Comparison of ENCODE assay signal across 24 mouse cellular contexts in genomic region chr5:36595115-36595514, GRCm38 (mm10). TPM values are rescaled to one million over a fixed set of nuclear protein-coding genes. Genes with fewer than 3 reads are reported as not detected.
DNase-seq lines count a peak whose midpoint lies in the region; ATAC-seq and TF ChIP-seq lines count a peak whose summit lies in the region.
"Had no signal": no experiment of that assay in that cellular context is flagged by ENCODE, and none has a peak within 500 bp of the region (broad histone marks: within the 10 kb centered on the region; RNA-seq: fewer than 3 reads in every experiment).

No protein-coding gene starts in this region.

- H3K27ac ChIP-seq in forebrain, postnatal 0 days (ENCODE audit: low read depth, low read length), result no peak overlapping the region
- no peak overlapping the region for H3K27ac ChIP-seq in forebrain, embryonic 12.5 days
- H3K27ac ChIP-seq in liver, embryonic 11.5 days (ENCODE audit: low read depth, low read length), result no peak overlapping the region
- H3K27ac ChIP-seq in liver, embryonic 12.5 days, result no peak overlapping the region
- peak overlapping the region; percentile 7; the same call in 1 of the 2 replicates for H3K27ac ChIP-seq in bone marrow macrophage, adult 2 months (ENCODE audit: insufficient read depth, low read depth, low read length)
- no peak overlapping the region for H3K27ac ChIP-seq in stomach, postnatal 0 days (replicated peaks)
- H3K27ac ChIP-seq: embryonic facial prominence, embryonic 10.5 days; heart, embryonic 15.5 days; hindbrain, postnatal 0 days; limb, embryonic 13.5 days; midbrain, embryonic 12.5 days; neural tube, embryonic 12.5 days had no signal

- H3K4me1 ChIP-seq in forebrain, postnatal 0 days (ENCODE audit: insufficient read depth), result no peaks in the 10 kb centered on the region
- no peaks in the 10 kb centered on the region for H3K4me1 ChIP-seq in forebrain, embryonic 12.5 days
- peaks cover 14% of the 10 kb centered on the region for H3K4me1 ChIP-seq in liver, embryonic 11.5 days (replicated peaks; ENCODE audit: control insufficient read depth, insufficient read depth, low read length)
- H3K4me1 ChIP-seq in liver, embryonic 12.5 days, result peaks cover 29% of the 10 kb centered on the region
- peaks cover 26% of the 10 kb centered on the region for H3K4me1 ChIP-seq in bone marrow macrophage, adult 2 months (ENCODE audit: control insufficient read depth, insufficient read depth, low read length)
- no peaks in the 10 kb centered on the region for H3K4me1 ChIP-seq in stomach, postnatal 0 days (replicated peaks; ENCODE audit: control insufficient read depth, insufficient read depth)
- H3K4me1 ChIP-seq: heart, embryonic 15.5 days; midbrain, embryonic 12.5 days; neural tube, embryonic 12.5 days had no signal

- no peaks in the 10 kb centered on the region for H3K9me3 ChIP-seq in forebrain, postnatal 0 days (ENCODE audit: low read length)
- no peaks in the 10 kb centered on the region for H3K9me3 ChIP-seq in forebrain, embryonic 12.5 days
- H3K9me3 ChIP-seq in liver, embryonic 11.5 days (ENCODE audit: control insufficient read depth, low read length), result no peaks in the 10 kb centered on the region
- H3K9me3 ChIP-seq in liver, embryonic 12.5 days (replicated peaks), result no peaks in the 10 kb centered on the region
- no peaks in the 10 kb centered on the region for H3K9me3 ChIP-seq in stomach, postnatal 0 days (ENCODE audit: control insufficient read depth, low read length)
- H3K9me3 ChIP-seq: embryonic facial prominence, embryonic 10.5 days; heart, embryonic 15.5 days; limb, embryonic 13.5 days; midbrain, embryonic 12.5 days; neural tube, embryonic 12.5 days had no signal

- TF ChIP-seq CTCF in forebrain, postnatal 0 days (IDR thresholded peaks at IDR 0.05; ENCODE audit: low read depth), result peak; percentile 20; the same call in 1 of the 2 replicates
- 0 out of 2 replicates have a peak, but pooled peaks have one; percentile 8 for TF ChIP-seq CTCF in bone marrow macrophage, adult 2 months (IDR thresholded peaks at IDR 0.05; ENCODE audit: low read depth, low read length)
- peak; percentile 45 for TF ChIP-seq CTCF in stomach, postnatal 0 days (IDR thresholded peaks at IDR 0.05; ENCODE audit: low read depth)

- no peak for DNase-seq in forebrain, postnatal 0 days
- no peak for DNase-seq in liver, embryonic 11.5 days (ENCODE audit: low spot score)
- no peak for DNase-seq in stomach, postnatal 0 days (ENCODE audit: low spot score)
- DNase-seq in thymus, postnatal 4 days, result no peak
- no peak for DNase-seq in thymus, adult 18-20 months
- DNase-seq: adrenal gland, postnatal 14 days; cerebellum, adult 11-12 months; cerebellum, postnatal 14 days; gastrocnemius, postnatal 36 days; kidney, adult 18-20 months; kidney, postnatal 10 days; lung, adult 2 months; lung, postnatal 36 days; right cerebral cortex, adult 18-20 months; thymus, postnatal 25 days had no signal

- H3K27me3 ChIP-seq in forebrain, postnatal 0 days (ENCODE audit: insufficient read depth, low read length), result no peaks in the 10 kb centered on the region
- H3K27me3 ChIP-seq in forebrain, embryonic 12.5 days, result 0 out of 2 replicates have a peak, but pooled peaks cover 3% of the 10 kb centered on the region
- H3K27me3 ChIP-seq in liver, embryonic 11.5 days (replicated peaks; ENCODE audit: control insufficient read depth, insufficient read depth, low read length), result no peaks in the 10 kb centered on the region
- H3K27me3 ChIP-seq in liver, embryonic 12.5 days (replicated peaks), result peaks cover 13% of the 10 kb centered on the region; the same call in 1 of the 2 replicates
- H3K27me3 ChIP-seq in stomach, postnatal 0 days (ENCODE audit: control insufficient read depth, insufficient read depth, low read length), result no peaks in the 10 kb centered on the region
- H3K27me3 ChIP-seq: heart, embryonic 15.5 days; limb, embryonic 13.5 days; midbrain, embryonic 12.5 days; neural tube, embryonic 12.5 days had no signal

- H3K36me3 ChIP-seq in forebrain, postnatal 0 days (ENCODE audit: insufficient read depth), result peaks cover 19% of the 10 kb centered on the region
- H3K36me3 ChIP-seq in forebrain, embryonic 12.5 days (replicated peaks), result peaks cover 14% of the 10 kb centered on the region
- H3K36me3 ChIP-seq in liver, embryonic 11.5 days (ENCODE audit: control insufficient read depth, insufficient read depth, low read length), result no peaks in the 10 kb centered on the region
- peaks cover 17% of the 10 kb centered on the region for H3K36me3 ChIP-seq in liver, embryonic 12.5 days
- H3K36me3 ChIP-seq in stomach, postnatal 0 days (ENCODE audit: control insufficient read depth, insufficient read depth, low read length), result no peaks in the 10 kb centered on the region

- no peak overlapping the region for H3K9ac ChIP-seq in forebrain, postnatal 0 days
- no peak overlapping the region for H3K9ac ChIP-seq in forebrain, embryonic 12.5 days
- no peak overlapping the region for H3K9ac ChIP-seq in liver, embryonic 11.5 days (ENCODE audit: low read depth, low read length)
- no peak overlapping the region for H3K9ac ChIP-seq in liver, embryonic 12.5 days
- H3K9ac ChIP-seq in stomach, postnatal 0 days (ENCODE audit: low read length), result no peak overlapping the region
- H3K9ac ChIP-seq: heart, embryonic 15.5 days; limb, embryonic 13.5 days; midbrain, embryonic 12.5 days; neural tube, embryonic 12.5 days had no signal

- no peak overlapping the region for H3K4me3 ChIP-seq in forebrain, postnatal 0 days (ENCODE audit: low read depth, low read length)
- no peak overlapping the region for H3K4me3 ChIP-seq in forebrain, embryonic 12.5 days (replicated peaks)
- H3K4me3 ChIP-seq in liver, embryonic 11.5 days (ENCODE audit: low read depth, low read length), result no peak overlapping the region
- no peak overlapping the region for H3K4me3 ChIP-seq in liver, embryonic 12.5 days
- H3K4me3 ChIP-seq in bone marrow macrophage, adult 2 months (ENCODE audit: insufficient read depth, low read length), result no peak overlapping the region
- H3K4me3 ChIP-seq in stomach, postnatal 0 days (ENCODE audit: low read depth, low read length), result no peak overlapping the region
- H3K4me3 ChIP-seq: embryonic facial prominence, embryonic 10.5 days; heart, embryonic 15.5 days; limb, embryonic 13.5 days; midbrain, embryonic 12.5 days; neural tube, embryonic 12.5 days had no signal

- no peak for TF ChIP-seq EP300 in stomach, postnatal 0 days (optimal IDR thresholded peaks at IDR 0.05)

- 31% methylated on average over 3 of the region's 3 CpGs for WGBS in forebrain, postnatal 0 days
- WGBS in forebrain, embryonic 12.5 days, result 34% methylated on average over 3 of the region's 3 CpGs
- WGBS in liver, embryonic 11.5 days, result 25% methylated on average over 3 of the region's 3 CpGs
- 11% methylated on average over 3 of the region's 3 CpGs for WGBS in liver, embryonic 12.5 days (ENCODE audit: insufficient replicate concordance)
- 25% methylated on average over 3 of the region's 3 CpGs for WGBS in stomach, postnatal 0 days

- no peak for ATAC-seq in forebrain, postnatal 0 days
- no peak for ATAC-seq in forebrain, embryonic 12.5 days (ENCODE audit: low FRiP score)
- ATAC-seq in liver, embryonic 11.5 days (replicated peaks; ENCODE audit: low FRiP score), result peak; percentile 24; the same call in 1 of the 2 replicates
- no peak for ATAC-seq in liver, embryonic 12.5 days
- ATAC-seq in stomach, postnatal 0 days (ENCODE audit: low FRiP score, low TSS enrichment), result no peak
- ATAC-seq: hindbrain, postnatal 0 days had no signal

- no peak overlapping the region for H3K4me2 ChIP-seq in forebrain, postnatal 0 days (ENCODE audit: low read depth)
- H3K4me2 ChIP-seq in forebrain, embryonic 12.5 days, result no peak overlapping the region
- H3K4me2 ChIP-seq in liver, embryonic 11.5 days, result no peak overlapping the region
- H3K4me2 ChIP-seq in liver, embryonic 12.5 days, result no peak overlapping the region
- H3K4me2 ChIP-seq in stomach, postnatal 0 days (replicated peaks; ENCODE audit: low read depth), result no peak overlapping the region
- H3K4me2 ChIP-seq: heart, embryonic 15.5 days; limb, embryonic 13.5 days; midbrain, embryonic 12.5 days; neural tube, embryonic 12.5 days had no signal

- no peak for TF ChIP-seq POLR2A in bone marrow macrophage, adult 2 months (IDR thresholded peaks at IDR 0.05; ENCODE audit: borderline replicate concordance, low read depth, low read length)

RNA-seq across cellular contexts. Expression of gene Tbc1d14, which starts 2.0 kb away (rescaled TPM):
- total RNA-seq in forebrain, postnatal 0 days (2014; rRNA removed), result 28.1 and 29.0 TPM in 2 replicates
- polyA plus RNA-seq in forebrain, postnatal 0 days (2015; fragmentation: Nextera tagmentation; extraction: Ambion mirVana), result 74.1 and 74.5 TPM in 2 replicates
- 59.1 and 61.1 TPM in 2 replicates for polyA plus RNA-seq in forebrain, embryonic 12.5 days (2016; fragmentation: Nextera tagmentation; extraction: Ambion mirVana)
- 26.0 and 30.2 TPM in 2 replicates for polyA plus RNA-seq in liver, embryonic 11.5 days (2014; fragmentation: Nextera tagmentation; extraction: Ambion mirVana)
- polyA plus RNA-seq in liver, embryonic 12.5 days (2016; fragmentation: Nextera tagmentation; extraction: Ambion mirVana), result 15.4 and 15.7 TPM in 2 replicates
- 57.5 and 57.8 TPM in 2 replicates for polyA plus RNA-seq in bone marrow macrophage, adult 2 months (2012; ENCODE audit: insufficient read depth, insufficient read length, missing spikeins)
- polyA plus RNA-seq in stomach, postnatal 0 days (2015; fragmentation: Nextera tagmentation; extraction: Ambion mirVana), result 22.1 and 22.8 TPM in 2 replicates
